Mouse (Mus musculus): ENCODE measurements around the gene Zmym6.
A peak's percentile ranks its signal among the peaks of the same experiment; 100 is the strongest.

Gene Zmym6

DNA sequence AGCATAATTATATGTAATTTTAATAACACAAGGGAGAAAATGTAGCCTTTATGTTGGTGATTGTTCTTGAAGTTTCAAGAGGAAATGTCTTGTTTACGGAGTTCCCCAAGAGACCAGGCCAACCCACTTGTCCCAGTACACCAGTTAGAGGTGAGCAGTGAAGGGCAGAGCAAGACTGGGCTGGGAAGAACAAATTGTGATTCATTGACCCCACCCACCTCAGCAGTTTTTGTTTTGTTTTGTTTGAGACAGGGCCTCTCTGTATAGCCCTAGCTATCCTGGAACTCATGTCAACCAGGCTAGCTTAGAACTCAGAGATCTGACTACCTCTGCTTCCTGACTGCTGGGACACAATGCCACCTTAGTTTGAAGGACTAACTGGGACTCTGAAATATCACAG, 47.1 kb downstream of the Zmym6 start:
- DNase-seq (ENCODE audit: low spot score in 2 of 2): no peak

- DNase-seq (ENCODE audit: low spot score in 2 of 2): peak; percentile 17 to 20
These were observed 48.8 kb downstream of the Zmym6 start for GRCm38 (mm10) chr4:127125834-127126463.

DNA sequence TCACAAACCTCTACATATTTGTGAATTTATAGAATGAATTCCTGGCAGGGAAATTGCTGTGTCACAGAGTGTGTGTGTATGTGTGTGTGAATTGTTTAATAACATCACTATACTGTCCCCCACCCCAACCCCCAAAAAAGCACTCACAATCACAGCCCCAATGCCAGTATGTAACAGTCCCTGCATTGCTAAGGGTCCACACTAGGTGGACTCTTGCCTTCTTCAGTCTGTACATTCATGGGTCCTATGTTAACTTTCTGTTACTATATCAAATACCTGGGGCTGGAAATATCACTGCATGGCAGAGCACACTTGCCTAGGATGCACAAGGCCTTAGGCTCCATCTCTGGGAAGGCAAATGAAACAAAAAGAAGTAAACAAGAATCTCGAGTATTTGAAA, 57.5 kb downstream of the Zmym6 start:
- DNase-seq (ENCODE audit: low spot score in 2 of 2): no peak

GRCm38 (mm10) chr4:127137591-127137990, 60.4 kb downstream of the Zmym6 start:
- DNase-seq (ENCODE audit: low spot score in 2 of 2): no peak

DNA sequence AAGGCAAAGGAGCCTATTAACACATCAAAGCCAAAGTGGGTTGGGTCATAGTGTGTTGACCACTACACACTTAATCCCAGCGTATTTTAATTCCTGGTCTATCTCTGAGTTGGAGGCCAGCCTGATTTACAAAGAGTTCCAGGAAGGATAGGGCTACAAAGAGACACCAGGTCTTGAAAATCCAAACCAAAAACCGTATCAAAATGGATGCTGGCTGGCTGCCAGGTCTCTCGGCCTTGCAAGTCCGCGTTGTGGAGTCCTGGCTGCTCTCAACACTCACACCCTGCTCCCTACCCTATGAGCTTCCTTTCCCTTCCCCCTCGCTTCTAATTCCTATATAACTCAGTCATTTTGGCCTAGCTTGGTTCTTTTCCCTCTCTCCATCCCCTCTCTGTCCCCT, 61.3 kb downstream of the Zmym6 start:
- no peak for DNase-seq (ENCODE audit: low spot score in 2 of 2)

GRCm38 (mm10) chr4:127150031-127150430, 72.8 kb downstream of the Zmym6 start:
- DNase-seq (ENCODE audit: low spot score in 2 of 2): no peak

DNA sequence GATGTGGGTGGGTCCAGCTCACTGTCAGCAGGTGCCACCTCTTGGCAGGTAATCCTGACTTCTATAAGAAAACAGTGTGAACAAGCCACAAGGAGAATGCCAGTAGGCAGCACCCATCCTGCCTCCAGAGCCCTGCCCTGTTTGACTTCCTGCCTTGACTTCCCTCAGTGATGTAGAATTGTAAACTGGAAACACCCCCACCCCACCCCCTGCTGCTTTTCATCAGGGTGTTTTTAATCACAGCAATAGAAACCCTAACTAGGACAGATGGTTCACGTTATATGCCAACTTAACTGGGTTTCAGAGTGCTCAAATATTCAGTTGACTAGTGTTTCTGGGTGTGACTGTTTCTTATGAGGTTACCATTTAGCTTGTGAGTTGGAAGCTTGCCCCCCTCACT, 76.2 kb downstream of the Zmym6 start:
- DNase-seq (ENCODE audit: low spot score in 2 of 2): no peak

GRCm38 (mm10) chr4:127155757-127156156, 78.6 kb downstream of the Zmym6 start:
- DNase-seq (ENCODE audit: low spot score in 2 of 2): no peak

DNA sequence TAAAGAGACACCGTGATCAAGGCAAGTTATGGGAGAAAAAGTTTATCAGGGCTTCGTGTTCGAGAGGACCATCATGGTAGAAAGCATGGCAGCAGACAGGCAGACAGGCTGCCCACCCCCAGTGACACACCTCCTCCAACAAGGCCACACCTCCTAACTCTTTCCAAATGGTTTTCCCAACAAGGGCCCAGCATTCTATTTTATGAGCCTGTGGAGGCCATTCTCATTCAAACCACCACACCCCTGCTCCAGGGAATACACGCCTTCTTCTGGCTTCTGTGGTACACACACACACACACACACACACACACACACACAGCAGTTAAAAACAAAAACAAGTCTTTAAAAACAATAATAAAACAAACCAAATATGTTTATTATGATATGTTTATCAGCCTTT, 80.6 kb downstream of the Zmym6 start:
- DNase-seq (ENCODE audit: low spot score in 2 of 2): no peak

GRCm38 (mm10) chr4:127163926-127164325, 86.7 kb downstream of the Zmym6 start:
- DNase-seq (ENCODE audit: low spot score in 2 of 2): no peak

DNA sequence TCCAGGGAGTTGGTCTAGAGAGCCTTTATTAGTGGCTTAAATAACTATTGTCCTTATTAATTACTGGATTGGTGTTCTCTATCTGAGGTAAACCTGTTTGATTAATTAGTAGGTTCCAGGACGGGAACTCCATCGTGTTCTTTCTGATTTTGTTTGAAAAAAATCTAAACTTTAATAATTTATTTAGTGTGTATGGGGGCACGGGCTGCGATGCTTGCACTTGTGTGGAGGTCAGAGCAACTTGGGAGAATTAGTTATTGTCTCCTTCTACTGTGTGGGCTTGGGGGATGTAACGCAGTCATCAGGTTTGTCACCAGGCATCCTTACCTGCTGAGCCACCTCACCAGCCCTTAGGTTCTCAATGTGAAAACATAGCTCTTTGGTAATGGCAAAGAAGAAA, 89.9 kb downstream of the Zmym6 start:
- no peak for DNase-seq (ENCODE audit: low spot score in 2 of 2)

GRCm38 (mm10) chr4:127167731-127168130, 90.5 kb downstream of the Zmym6 start:
- DNase-seq (ENCODE audit: low spot score in 2 of 2): no peak

GRCm38 (mm10) chr4:127168211-127168913, 91.2 kb downstream of the Zmym6 start:
- peak in 1 of 2 experiments; percentile 51 for DNase-seq (ENCODE audit: low spot score in 2 of 2)

DNA sequence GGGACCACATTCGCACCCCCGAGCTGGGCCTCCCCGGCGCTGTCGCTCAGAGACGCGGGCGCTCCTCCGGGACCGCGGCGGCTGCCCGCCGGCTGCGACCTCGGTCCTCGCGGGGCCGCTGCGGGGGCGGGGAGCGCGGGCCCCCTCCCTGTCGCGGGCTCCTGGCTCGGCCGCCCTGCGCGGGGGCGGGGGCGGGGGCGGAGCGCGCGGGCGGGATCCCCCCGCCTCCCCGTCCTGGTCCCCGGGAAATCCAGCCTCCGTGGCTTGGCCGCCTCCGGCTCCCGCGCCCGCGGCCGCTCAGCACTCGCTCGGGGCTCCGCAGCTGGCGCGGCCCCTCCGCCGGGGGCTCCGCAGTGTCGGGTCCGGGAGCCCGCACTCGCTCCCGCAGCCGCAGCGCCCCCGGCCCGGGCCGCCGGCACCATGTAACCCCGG, 91.7 kb downstream of the Zmym6 start, which contains the start of gene Dlgap3:
Dlgap3 (plus strand) TSS at position 291 of the 432 bp plus-strand sequence.
- DNase-seq (ENCODE audit: low spot score in 2 of 2): no peak

- no peak for DNase-seq (ENCODE audit: low spot score in 2 of 2)
These were observed 92.4 kb downstream of the Zmym6 start for GRCm38 (mm10) chr4:127169346-127170221.

GRCm38 (mm10) chr4:127170866-127171265, 93.7 kb downstream of the Zmym6 start:
- DNase-seq (ENCODE audit: low spot score in 2 of 2): no peak

- DNase-seq (ENCODE audit: low spot score in 2 of 2): no peak
These were observed 94.2 kb downstream of the Zmym6 start for GRCm38 (mm10) chr4:127171341-127171905.

DNA sequence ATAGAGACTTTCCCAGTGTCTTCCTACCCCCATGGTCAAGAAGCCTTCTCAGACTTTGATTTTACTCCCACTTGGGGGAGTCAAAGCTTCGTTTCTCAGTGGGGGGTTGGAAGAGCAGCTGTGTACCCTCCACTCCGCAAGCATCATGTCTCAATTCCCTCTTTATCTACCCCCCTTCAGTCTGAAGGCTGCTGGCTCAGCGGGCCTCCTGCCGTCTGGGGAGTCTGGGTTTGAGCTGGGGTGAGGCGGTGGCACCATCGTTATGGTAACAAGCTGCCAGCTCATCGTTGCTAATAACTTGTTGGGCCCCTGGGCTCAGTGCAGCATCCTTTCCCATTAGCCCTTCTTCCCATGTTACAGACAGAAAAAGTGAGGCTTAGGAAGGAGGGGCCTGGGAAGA, 94.9 kb downstream of the Zmym6 start:
- DNase-seq (ENCODE audit: low spot score in 2 of 2): no peak

DNA sequence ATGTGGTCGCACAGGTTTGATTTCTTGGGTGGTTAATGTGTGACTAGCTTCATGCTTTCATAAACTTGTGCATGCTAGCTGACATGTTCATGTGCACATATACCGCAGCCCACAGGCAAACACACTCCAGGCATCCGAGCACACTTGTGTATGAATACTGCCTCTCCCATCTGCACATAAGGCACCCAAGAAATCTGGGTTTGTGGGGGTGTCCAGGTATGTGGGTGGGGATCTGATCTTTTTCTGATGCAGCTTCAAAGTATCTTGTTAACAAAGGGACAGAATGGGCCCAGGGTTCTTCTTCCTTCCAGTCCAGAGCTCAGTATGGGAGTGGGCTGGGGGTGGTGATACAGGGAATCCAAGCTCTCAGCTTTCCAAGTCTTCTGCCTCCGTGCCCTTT, 95.4 kb downstream of the Zmym6 start:
- DNase-seq (ENCODE audit: low spot score in 2 of 2): no peak

GRCm38 (mm10) chr4:127173461-127173860, 96.3 kb downstream of the Zmym6 start:
- no peak for DNase-seq (ENCODE audit: low spot score in 2 of 2)
